Mouse (Mus musculus) neural tube, embryonic 11.5 days (tissue): ENCODE data around the gene Tmem125. TPM values are rescaled to one million over a fixed set of nuclear protein-coding genes. Genes with fewer than 3 reads are reported as not detected.
"Not testable (repeated sequence)": the region's sequence is repeated elsewhere in the genome, so short reads cannot be mapped to it uniquely, and the experiment has no call there.

ENCODE experiments used
- ATAC-seq: fragments of 200-750 bp; cut with Nextera tagmentation; 2 replicates; pipeline ENCODE4 v1.8.0; 2017; ENCODE audit warnings: moderate number of reproducible peaks, mild to moderate bottlenecking, moderate TSS enrichment, moderate library complexity; ENCODE audit not compliant: insufficient read depth, low FRiP score, low TSS enrichment
- DNase-seq: peaks from one replicate; pipeline ENCODE4 v3.0.0-alpha.2; 2015; ENCODE audit warnings: low spot score
- H3K27ac ChIP-seq: fragments of 300-500 bp; sonication (generic); 2 replicates; pipeline ENCODE4 v1.5.1; 2014; ENCODE audit warnings: low read depth, mild to moderate bottlenecking, low read length
- H3K27me3 ChIP-seq: fragments of 300-500 bp; sonication (generic); 2 replicates; pipeline ENCODE4 v1.6.1; 2014; ENCODE audit warnings: mild to moderate bottlenecking, low read length, mixed read lengths; ENCODE audit not compliant: control insufficient read depth, insufficient read depth
- H3K36me3 ChIP-seq: fragments of 300-500 bp; sonication (generic); 2 replicates; pipeline ENCODE4 v1.6.1; 2014; ENCODE audit warnings: mild to moderate bottlenecking, low read length, moderate library complexity, mixed read lengths; ENCODE audit not compliant: control insufficient read depth, insufficient read depth
- H3K4me1 ChIP-seq: fragments of 300-500 bp; sonication (generic); 2 replicates; pipeline ENCODE4 v1.6.1; 2014; ENCODE audit warnings: low read length, mixed read lengths; ENCODE audit not compliant: control insufficient read depth, insufficient read depth
- H3K4me2 ChIP-seq: fragments of 300-500 bp; sonication (generic); 2 replicates; pipeline ENCODE4 v1.6.1; 2014; ENCODE audit warnings: low read depth, mild to moderate bottlenecking, moderate library complexity
- H3K4me3 ChIP-seq: fragments of 300-500 bp; sonication (generic); 2 replicates; pipeline ENCODE4 v1.5.1; 2014; ENCODE audit warnings: low read depth, low read length
- H3K9ac ChIP-seq: fragments of 300-500 bp; sonication (generic); 2 replicates; pipeline ENCODE4 v1.6.1; 2014; ENCODE audit warnings: mild to moderate bottlenecking, low read length
- H3K9me3 ChIP-seq: fragments of 300-500 bp; sonication (generic); 2 replicates; pipeline ENCODE4 v1.6.1; 2016; ENCODE audit warnings: low read length; ENCODE audit not compliant: control insufficient read depth
- WGBS: fragments of 180-500 bp; shearing (Covaris S2); extraction: QIAGEN DNeasy Blood & Tissue Kit; methylation state at CpG from one replicate; pipeline ENCODE4 v1.1.7; 2014; 5-methylcytosine and 5-hydroxymethylcytosine counted together
- polyA plus RNA-seq: library from polyadenylated mRNA; unstranded; fragments of >200 nt; fragmentation: Nextera tagmentation; extraction: Ambion mirVana; gene quantifications from 2 replicates; pipeline ENCODE4 v1.2.1, GENCODE M21; 2014

The Tmem125 gene
- polyA plus RNA-seq, 1 experiment from 2014 or later, result not detected

GRCm38 (mm10) chr4:118509050-118509449 is 34.8 kb downstream of the Tmem125 start:
- H3K9me3 ChIP-seq, result no peaks in the 10 kb centered on the region
- H3K4me1 ChIP-seq, result no peaks in the 10 kb centered on the region
- no peak for DNase-seq
- H3K4me3 ChIP-seq, result no peak overlapping the region
- no peaks in the 10 kb centered on the region for H3K36me3 ChIP-seq
- H3K4me2 ChIP-seq, result no peak overlapping the region
- ATAC-seq, result no peak
- WGBS, result 23% methylated on average over 6 of the region's 6 CpGs
- no peak overlapping the region for H3K9ac ChIP-seq
- H3K27ac ChIP-seq, result no peak overlapping the region
- no peaks in the 10 kb centered on the region for H3K27me3 ChIP-seq

GRCm38 (mm10) chr4:118507171-118507570 is 36.7 kb downstream of the Tmem125 start:
- not testable (repeated sequence) for ATAC-seq, H3K4me1 ChIP-seq, H3K4me3 ChIP-seq, H3K9me3 ChIP-seq, DNase-seq, H3K4me2 ChIP-seq, H3K27me3 ChIP-seq, H3K27ac ChIP-seq, H3K36me3 ChIP-seq, H3K9ac ChIP-seq
- 85% methylated on average over 1 of the region's 1 CpGs for WGBS

- Histone ChIP-seq H3K9me3 (no peaks in the 10 kb centered on the region), H3K4me1 (no peaks in the 10 kb centered on the region), H3K27me3 (no peaks in the 10 kb centered on the region), H3K4me3 (no peak overlapping the region), H3K9ac (no peak overlapping the region), H3K36me3 (no peaks in the 10 kb centered on the region), H3K27ac (no peak overlapping the region), H3K4me2 (no peak overlapping the region)
- DNase-seq, result no peak
- 72% methylated on average over 3 of the region's 3 CpGs for WGBS
- no peak for ATAC-seq
These were observed 38.3 kb downstream of the Tmem125 start for GRCm38 (mm10) chr4:118505551-118505950.

GRCm38 (mm10) chr4:118500792-118501191 is 43.1 kb downstream of the Tmem125 start:
- Histone ChIP-seq H3K9ac (no peak overlapping the region), H3K4me3 (no peak overlapping the region), H3K36me3 (no peaks in the 10 kb centered on the region), H3K4me2 (no peak overlapping the region), H3K27ac (no peak overlapping the region), H3K9me3 (no peaks in the 10 kb centered on the region), H3K27me3 (no peaks in the 10 kb centered on the region), H3K4me1 (no peaks in the 10 kb centered on the region)
- WGBS, result 67% methylated on average over 9 of the region's 9 CpGs
- ATAC-seq (no peak), DNase-seq (no peak)

- no peak for ATAC-seq
- no peak overlapping the region for H3K27ac ChIP-seq
- no peaks in the 10 kb centered on the region for H3K27me3 ChIP-seq
- H3K4me3 ChIP-seq, result no peak overlapping the region
- H3K4me1 ChIP-seq, result no peaks in the 10 kb centered on the region
- H3K9ac ChIP-seq, result no peak overlapping the region
- H3K9me3 ChIP-seq, result no peaks in the 10 kb centered on the region
- no peak for DNase-seq
- H3K36me3 ChIP-seq, result no peaks in the 10 kb centered on the region
- WGBS, result 48% methylated on average over 6 of the region's 6 CpGs
- no peak overlapping the region for H3K4me2 ChIP-seq
These were observed 43.6 kb downstream of the Tmem125 start for GRCm38 (mm10) chr4:118500171-118500724.

Other genes with a start within 250 kb of the Tmem125 start
- gene Szt2, start 134.8 kb downstream of the Tmem125 start, polyA plus RNA-seq, result 11.3 and 11.6 TPM in 2 replicates
- 139 and 152 TPM in 2 replicates for gene Med8, start 134.7 kb downstream of the Tmem125 start, polyA plus RNA-seq
- 42.3 and 48.7 TPM in 2 replicates for gene Elovl1, start 116.0 kb downstream of the Tmem125 start, polyA plus RNA-seq
- gene Cdc20, start 106.7 kb downstream of the Tmem125 start, polyA plus RNA-seq, result 290 TPM in 2 replicates
- gene Mpl, start 86.5 kb downstream of the Tmem125 start, polyA plus RNA-seq, result 1.0 and 2.1 TPM in 2 replicates
- gene Tie1, start 54.0 kb downstream of the Tmem125 start, polyA plus RNA-seq, result 14.5 and 14.8 TPM in 2 replicates
- gene 2610528J11Rik, start 17.0 kb downstream of the Tmem125 start, polyA plus RNA-seq, result 0.43 and 0.74 TPM in 2 replicates
- 0.47 and 0.48 TPM in 2 replicates for gene Cfap57, start 76.7 kb upstream of the Tmem125 start, polyA plus RNA-seq
- 165 and 170 TPM in 2 replicates for gene Ebna1bp2, start 76.8 kb upstream of the Tmem125 start, polyA plus RNA-seq
- gene Olfr62, start 114.9 kb upstream of the Tmem125 start, polyA plus RNA-seq, result not detected in 2 replicates
- not detected in 2 replicates for gene Olfr1342, start 148.7 kb upstream of the Tmem125 start, polyA plus RNA-seq
- not detected in 2 replicates for gene Olfr1341, start 159.5 kb upstream of the Tmem125 start, polyA plus RNA-seq
- gene Olfr1340, start 176.1 kb upstream of the Tmem125 start, polyA plus RNA-seq, result not detected in 2 replicates
- gene Olfr1339, start 188.1 kb upstream of the Tmem125 start, polyA plus RNA-seq, result not detected in 2 replicates
- gene Olfr1338, start 214.7 kb upstream of the Tmem125 start, polyA plus RNA-seq, result not detected in 2 replicates
- not detected in 2 replicates for gene Olfr1337, start 238.5 kb upstream of the Tmem125 start, polyA plus RNA-seq